Mouse (Mus musculus) midbrain, embryonic 10.5 days (tissue): ENCODE measurements around the gene A730071L15Rik. TPM values are rescaled to one million over a fixed set of nuclear protein-coding genes. Genes with fewer than 3 reads are reported as not detected.
A peak's percentile ranks its signal among the peaks of the same experiment; 100 is the strongest.

Source experiments
- DNase-seq: peaks from one replicate; pipeline ENCODE4 v3.0.0-alpha.2; 2017; ENCODE audit warnings: low spot score
- H3K27ac ChIP-seq: fragments of 300-500 bp; sonication (generic); replicated peaks from 2 replicates; pipeline ENCODE4 v1.5.1; 2016; ENCODE audit warnings: mild to moderate bottlenecking
- H3K27me3 ChIP-seq: fragments of 300-500 bp; sonication (generic); 2 replicates; pipeline ENCODE4 v1.6.1; 2016; ENCODE audit warnings: low read depth, mild to moderate bottlenecking; ENCODE audit not compliant: poor library complexity, severe bottlenecking
- H3K36me3 ChIP-seq: fragments of 300-500 bp; sonication (generic); 2 replicates; pipeline ENCODE4 v1.6.1; 2016; ENCODE audit warnings: mild to moderate bottlenecking, moderate library complexity
- H3K4me1 ChIP-seq: fragments of 300-500 bp; sonication (generic); 2 replicates; pipeline ENCODE4 v1.6.1; 2016
- H3K4me3 ChIP-seq: fragments of 300-500 bp; sonication (generic); 2 replicates; pipeline ENCODE4 v1.5.1; 2016; ENCODE audit warnings: mild to moderate bottlenecking, moderate library complexity
- H3K9me3 ChIP-seq: fragments of 300-500 bp; sonication (generic); replicated peaks from 2 replicates; pipeline ENCODE4 v1.6.1; 2016; ENCODE audit warnings: mild to moderate bottlenecking
- WGBS: fragments of 180-500 bp; shearing (Covaris S2); methylation state at CpG from one replicate; pipeline ENCODE4 v1.1.7; 2016; 5-methylcytosine and 5-hydroxymethylcytosine counted together
- polyA plus RNA-seq: library from polyadenylated mRNA; unstranded; fragments of >200 nt; fragmentation: Nextera tagmentation; extraction: Ambion mirVana; gene quantifications from 2 replicates; pipeline ENCODE4 v1.2.1, GENCODE M21; 2016

Gene A730071L15Rik
- polyA plus RNA-seq, 1 experiment from 2014 or later = 0.37 TPM

DNA sequence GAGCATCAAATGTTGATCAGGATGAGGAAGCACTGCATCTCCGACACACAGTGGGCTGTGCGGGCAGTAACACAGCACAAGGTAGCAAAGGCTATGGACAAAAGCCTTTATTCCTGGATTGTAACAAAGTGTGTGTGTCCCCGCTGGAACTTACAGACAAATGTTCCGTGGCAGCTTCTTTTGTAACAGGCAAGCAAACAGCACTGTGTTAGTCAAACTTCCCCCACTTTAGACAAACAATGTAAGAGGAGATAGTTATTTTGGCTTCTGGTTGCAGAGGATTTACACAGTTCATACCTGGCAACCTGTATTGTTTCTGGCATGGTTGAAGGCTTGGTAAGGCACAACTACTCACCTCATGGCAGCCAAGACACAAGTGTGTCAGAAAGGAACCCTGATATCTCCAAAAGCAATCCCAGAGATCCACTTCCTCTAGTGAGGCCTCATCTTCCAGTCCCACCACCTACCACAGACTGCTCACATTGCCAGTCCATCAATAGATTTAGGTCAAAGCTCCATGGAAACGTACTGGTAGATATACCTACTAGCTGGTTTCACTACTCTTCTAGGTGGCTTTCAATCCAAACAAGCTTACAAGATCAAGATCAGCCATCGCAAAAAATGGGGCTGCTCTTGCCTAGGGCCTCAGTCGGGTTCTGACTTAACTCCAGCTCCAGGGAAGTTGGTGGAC is 34.3 kb upstream of the A730071L15Rik start:
- H3K9me3 ChIP-seq = no peaks in the 10 kb centered on the region

GRCm38 (mm10) chr11:6166351-6166750 is 33.5 kb upstream of the A730071L15Rik start:
- WGBS = 93% methylated on average over 12 of the region's 12 CpGs
- no peaks in the 10 kb centered on the region for H3K9me3 ChIP-seq
- H3K27me3 ChIP-seq = no peaks in the 10 kb centered on the region
- no peaks in the 10 kb centered on the region for H3K4me1 ChIP-seq
- no peak for DNase-seq
- H3K27ac ChIP-seq = no peak overlapping the region
- H3K4me3 ChIP-seq = no peak overlapping the region
- H3K36me3 ChIP-seq = no peaks in the 10 kb centered on the region

More for the DNA sequence above, 34.3 kb upstream of the A730071L15Rik start:
- H3K4me3 ChIP-seq = no peak overlapping the region
- H3K36me3 ChIP-seq = no peaks in the 10 kb centered on the region
- no peaks in the 10 kb centered on the region for H3K4me1 ChIP-seq
- H3K27me3 ChIP-seq = no peaks in the 10 kb centered on the region
- no peak for DNase-seq
- WGBS = 90% methylated on average over 7 of the region's 7 CpGs
- H3K27ac ChIP-seq = no peak overlapping the region

DNA sequence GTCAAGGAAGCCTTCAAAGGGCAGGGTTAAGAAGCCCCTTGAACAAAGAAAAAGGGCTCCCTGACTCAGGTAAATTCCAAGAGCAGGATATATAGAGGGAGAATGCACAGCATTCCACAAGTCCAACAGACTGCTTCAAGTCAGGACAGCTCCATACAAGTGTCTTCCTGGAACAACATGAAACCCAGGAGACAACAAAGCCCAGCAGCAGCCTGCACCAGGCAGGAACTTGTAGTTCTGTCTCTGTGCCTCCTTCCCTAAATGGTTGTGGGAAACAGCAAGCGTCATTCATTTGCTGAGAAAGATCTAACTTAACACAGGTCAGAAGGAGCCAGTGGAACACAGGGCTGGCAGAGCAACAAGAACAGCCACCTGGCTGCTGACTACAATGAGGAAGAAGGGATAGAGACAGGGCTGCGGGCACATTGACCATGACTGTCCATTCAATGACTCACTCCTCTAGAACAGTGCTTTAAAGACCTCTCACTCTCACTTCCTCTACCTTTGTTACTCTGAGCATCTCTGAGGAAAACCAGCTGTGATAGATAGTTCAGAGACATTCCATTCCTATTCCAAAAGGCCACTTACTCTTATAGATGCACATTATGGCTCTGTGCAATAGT is 30.7 kb upstream of the A730071L15Rik start:
- WGBS = 96% methylated on average over 2 of the region's 2 CpGs
- no peak overlapping the region for H3K27ac ChIP-seq
- no peaks in the 10 kb centered on the region for H3K4me1 ChIP-seq
- H3K9me3 ChIP-seq = no peaks in the 10 kb centered on the region
- H3K4me3 ChIP-seq = no peak overlapping the region
- DNase-seq = no peak
- no peaks in the 10 kb centered on the region for H3K27me3 ChIP-seq
- 0 out of 2 replicates have a peak, but pooled peaks cover 3% of the 10 kb centered on the region for H3K36me3 ChIP-seq

- Histone ChIP-seq H3K27me3 (no peaks in the 10 kb centered on the region), H3K36me3 (0 out of 2 replicates have a peak, but pooled peaks cover 3% of the 10 kb centered on the region), H3K9me3 (no peaks in the 10 kb centered on the region), H3K4me1 (peaks cover 26% of the 10 kb centered on the region), H3K4me3 (no peak overlapping the region), H3K27ac (no peak overlapping the region)
- WGBS = 85% methylated on average over 7 of the region's 7 CpGs
- DNase-seq = no peak
Observed at GRCm38 (mm10) chr11:6174719-6175118, 25.1 kb upstream of the A730071L15Rik start.

DNA sequence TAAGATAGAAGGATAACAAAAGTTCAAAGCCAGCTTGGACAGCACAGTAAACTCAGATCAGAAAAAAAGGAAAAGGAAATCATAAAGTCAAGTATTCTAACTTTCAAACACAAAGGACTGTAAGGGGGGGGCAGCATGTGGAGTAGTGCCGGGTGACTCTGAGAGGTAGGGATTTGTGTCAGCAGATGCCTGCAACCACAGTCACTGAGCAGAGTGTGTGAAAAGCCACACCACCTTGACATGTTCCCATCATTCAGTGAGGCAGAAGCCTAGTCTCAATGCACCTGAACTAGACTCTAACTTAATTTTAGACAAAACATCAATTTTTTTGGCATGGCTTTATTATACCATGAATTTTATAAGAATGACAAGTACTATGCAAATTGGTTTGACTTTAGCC is 24.3 kb upstream of the A730071L15Rik start:
- H3K27ac ChIP-seq = no peak overlapping the region
- DNase-seq = no peak
- no peak overlapping the region for H3K4me3 ChIP-seq
- H3K9me3 ChIP-seq = no peaks in the 10 kb centered on the region
- H3K36me3 ChIP-seq = 0 out of 2 replicates have a peak, but pooled peaks cover 3% of the 10 kb centered on the region
- H3K27me3 ChIP-seq = no peaks in the 10 kb centered on the region
- H3K4me1 ChIP-seq = peaks cover 34% of the 10 kb centered on the region
- WGBS = 87% methylated on average over 1 of the region's 1 CpGs

DNA sequence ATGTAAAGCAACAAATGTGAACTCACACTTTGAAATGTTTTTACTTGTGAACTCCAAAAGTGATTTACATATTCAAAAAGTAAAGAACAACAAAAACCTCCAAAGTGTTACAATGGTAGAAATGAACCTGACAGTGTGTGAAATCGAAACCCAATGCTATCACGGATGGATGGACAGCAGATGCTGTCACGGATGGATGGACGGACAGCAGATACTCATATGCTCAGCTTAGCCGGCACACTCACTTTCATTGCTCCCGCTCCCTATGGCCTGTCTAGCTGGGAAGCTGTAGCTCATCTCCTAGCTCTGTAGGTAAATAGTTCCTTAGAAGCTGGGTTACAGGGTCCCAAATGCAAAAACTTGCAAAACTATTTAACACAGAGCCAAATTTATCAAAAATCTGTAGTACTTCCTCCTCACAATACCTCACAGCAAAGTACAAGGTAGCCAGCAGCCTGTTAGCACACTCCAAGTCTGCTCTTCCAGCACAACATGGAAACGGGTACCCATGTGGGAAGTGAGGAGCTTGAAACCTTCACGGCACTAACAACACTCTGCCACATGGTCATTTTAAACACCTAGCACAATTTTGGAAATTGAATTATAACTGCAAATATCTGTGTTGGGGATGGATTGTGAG is 21.9 kb upstream of the A730071L15Rik start:
- no peaks in the 10 kb centered on the region for H3K27me3 ChIP-seq
- DNase-seq = no peak
- no peak overlapping the region for H3K4me3 ChIP-seq
- H3K27ac ChIP-seq = peak overlapping the region; percentile 76; the same call in 1 of the 2 replicates
- no peaks in the 10 kb centered on the region for H3K9me3 ChIP-seq
- 57% methylated on average over 8 of the region's 8 CpGs for WGBS
- peaks cover 45% of the 10 kb centered on the region for H3K4me1 ChIP-seq
- H3K36me3 ChIP-seq = 0 out of 2 replicates have a peak, but pooled peaks cover 3% of the 10 kb centered on the region

- DNase-seq = peak; percentile 29
- Histone ChIP-seq H3K4me3 (no peak overlapping the region), H3K36me3 (no peaks in the 10 kb centered on the region), H3K27me3 (no peaks in the 10 kb centered on the region), H3K27ac (peak overlapping the region; percentile 76), H3K4me1 (peaks cover 52% of the 10 kb centered on the region), H3K9me3 (no peaks in the 10 kb centered on the region)
- WGBS = 16% methylated on average over 2 of the region's 2 CpGs
Observed at GRCm38 (mm10) chr11:6178673-6179166, 21.1 kb upstream of the A730071L15Rik start.

- no peaks in the 10 kb centered on the region for H3K36me3 ChIP-seq
- H3K4me3 ChIP-seq = no peak overlapping the region
- 15% methylated on average over 8 of the region's 8 CpGs for WGBS
- H3K27ac ChIP-seq = peak overlapping the region; percentile 76
- no peaks in the 10 kb centered on the region for H3K27me3 ChIP-seq
- H3K4me1 ChIP-seq = peaks cover 57% of the 10 kb centered on the region
- H3K9me3 ChIP-seq = no peaks in the 10 kb centered on the region
- no peak for DNase-seq
Observed at GRCm38 (mm10) chr11:6179194-6179593, 20.6 kb upstream of the A730071L15Rik start.

- Histone ChIP-seq H3K36me3 (peaks cover under 1% of the 10 kb centered on the region; the same call in 1 of the 2 replicates), H3K9me3 (no peaks in the 10 kb centered on the region), H3K4me1 (peaks cover 71% of the 10 kb centered on the region), H3K27ac (no peak overlapping the region), H3K27me3 (no peaks in the 10 kb centered on the region), H3K4me3 (no peak overlapping the region)
- no peak for DNase-seq
- WGBS = 54% methylated on average over 6 of the region's 6 CpGs
Observed at GRCm38 (mm10) chr11:6180811-6181399, 18.9 kb upstream of the A730071L15Rik start.

DNA sequence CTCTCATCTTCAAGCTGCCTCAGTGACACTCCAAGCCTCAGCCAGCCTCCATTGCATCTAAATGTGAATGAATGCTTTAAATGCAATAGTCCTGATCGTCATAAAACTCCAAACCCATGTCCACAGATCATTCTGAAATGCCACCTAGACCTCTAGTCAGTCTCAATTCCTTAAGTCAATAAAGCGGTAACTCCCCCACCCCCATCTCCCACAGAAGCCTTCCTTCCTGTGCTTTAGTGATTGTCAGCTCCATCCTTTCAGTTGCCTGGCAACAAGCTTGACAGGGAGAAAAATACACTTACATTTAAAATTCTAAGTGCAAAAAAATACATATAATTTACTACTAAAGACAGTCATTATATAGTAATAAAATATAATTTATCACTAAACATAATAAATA is 16.6 kb upstream of the A730071L15Rik start:
- no peak for DNase-seq
- Histone ChIP-seq H3K4me3 (no peak overlapping the region), H3K4me1 (peaks cover 60% of the 10 kb centered on the region), H3K27me3 (no peaks in the 10 kb centered on the region), H3K36me3 (peaks cover 8% of the 10 kb centered on the region), H3K9me3 (no peaks in the 10 kb centered on the region), H3K27ac (no peak overlapping the region)
- WGBS = 76% methylated on average over 2 of the region's 2 CpGs

DNA sequence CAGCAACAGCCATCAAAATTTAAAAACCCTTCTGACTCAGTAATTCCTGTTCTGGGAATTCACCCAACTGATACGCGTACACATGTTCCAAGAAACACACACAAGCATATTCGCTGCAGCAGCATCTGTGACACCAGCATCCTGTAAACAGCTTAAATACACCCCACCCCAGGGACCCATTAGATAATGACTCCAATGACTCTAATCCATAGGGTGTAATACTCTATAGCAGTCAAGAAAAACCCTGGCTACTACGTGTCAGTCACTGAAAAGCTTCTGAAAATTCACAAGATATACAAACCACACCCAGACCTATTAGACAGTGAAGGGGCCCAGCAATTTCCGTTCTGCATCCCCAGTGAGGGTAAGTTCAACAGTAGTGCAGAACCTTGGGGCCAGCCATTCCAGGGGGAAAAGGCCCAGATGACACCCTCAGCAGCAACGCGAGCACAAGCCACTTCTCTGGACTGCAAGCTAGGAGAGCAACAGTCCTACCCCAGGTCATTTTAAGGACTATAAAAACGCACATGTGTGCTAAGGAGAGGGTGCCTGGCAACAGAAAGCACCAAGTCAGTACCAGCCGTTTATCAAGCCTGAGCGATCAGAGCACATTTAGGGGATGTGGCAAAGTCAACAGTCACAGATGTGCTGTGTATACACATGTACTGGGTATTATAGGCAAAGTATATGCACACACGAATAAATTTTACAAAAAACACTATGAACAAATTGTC is 15.5 kb upstream of the A730071L15Rik start:
- Histone ChIP-seq H3K4me1 (peaks cover 48% of the 10 kb centered on the region), H3K9me3 (no peaks in the 10 kb centered on the region), H3K36me3 (peaks cover 14% of the 10 kb centered on the region), H3K4me3 (no peak overlapping the region), H3K27me3 (no peaks in the 10 kb centered on the region), H3K27ac (no peak overlapping the region)
- DNase-seq = no peak
- WGBS = 82% methylated on average over 11 of the region's 11 CpGs

DNA sequence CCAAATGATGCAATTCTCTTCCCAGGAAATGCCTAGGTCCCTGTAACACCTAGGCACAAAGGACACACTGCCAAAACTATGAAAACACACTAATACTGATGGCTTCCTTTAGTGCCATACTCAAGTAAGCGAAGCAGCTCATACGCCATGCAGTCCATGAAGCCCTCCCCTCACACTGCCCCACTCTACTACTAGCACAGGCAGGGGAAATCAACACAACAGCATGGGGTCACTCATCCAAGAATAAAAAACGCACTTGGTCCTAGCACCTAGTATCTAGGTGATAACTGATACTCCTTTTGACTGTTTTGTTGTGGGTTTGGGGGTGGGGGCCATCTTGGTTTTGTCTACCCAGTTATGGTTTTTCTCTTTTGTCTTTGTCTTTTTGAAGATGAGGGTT is 12.4 kb upstream of the A730071L15Rik start:
- Histone ChIP-seq H3K27ac (no peak overlapping the region), H3K4me3 (no peak overlapping the region), H3K9me3 (no peaks in the 10 kb centered on the region), H3K4me1 (peaks cover 30% of the 10 kb centered on the region), H3K36me3 (peaks cover 36% of the 10 kb centered on the region), H3K27me3 (no peaks in the 10 kb centered on the region)
- 94% methylated on average over 3 of the region's 3 CpGs for WGBS
- no peak for DNase-seq
